Mouse (Mus musculus): ENCODE measurements at regions not wholly inside any gene's neighbourhood (a gene's known extent, or its start where the extent isn't known, plus 50 kb on each side); places are given as distances from the start of the nearest gene placed in this dataset.
A peak's percentile ranks its signal among the peaks of the same experiment; 100 is the strongest.

- peak; percentile 40 to 47 for DNase-seq (ENCODE audit: low spot score in 2 of 2)
- peak; percentile 86 for TF ChIP-seq CTCF (conservative IDR thresholded peaks at IDR 0.05)
- H3K4me3 ChIP-seq = no peak overlapping the region
- no peak overlapping the region for H3K27ac ChIP-seq
These were observed 125.4 kb downstream of the Dthd1 start for GRCm38 (mm10) chr5:62939050-62939449.
